Mouse (Mus musculus) 3T3-L1 (cell line): ENCODE data around the gene Vkorc1l1.

ENCODE experiments used
- DNase-seq: peaks from one replicate; pipeline ENCODE4 v3.0.0-alpha.2; 2015; ENCODE audit warnings: low read depth, low spot score

The Vkorc1l1 gene

GRCm38 (mm10) chr5:129942073-129942939, 536 bp downstream of the Vkorc1l1 start:
- peak; percentile 46 for DNase-seq

DNA sequence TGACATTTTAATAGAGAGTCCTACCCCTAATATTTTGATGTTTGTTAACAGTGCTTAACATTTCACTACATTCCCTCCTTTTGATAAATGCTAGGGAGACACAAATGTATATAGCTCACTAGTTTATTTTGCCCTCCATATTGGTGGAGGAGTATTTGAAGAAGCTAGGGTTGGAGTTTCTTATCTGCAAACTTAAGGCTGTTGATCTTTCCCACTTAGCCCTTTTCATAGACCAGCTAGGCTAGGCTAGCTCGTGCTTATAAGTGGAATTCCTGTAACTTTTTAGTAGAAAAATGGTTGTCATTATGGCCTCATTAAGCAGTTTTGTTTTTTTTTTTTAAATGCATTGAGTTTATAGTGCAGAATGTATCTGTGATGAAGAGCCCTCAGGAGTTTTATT, 1.6 kb downstream of the Vkorc1l1 start:
- DNase-seq: no peak

DNA sequence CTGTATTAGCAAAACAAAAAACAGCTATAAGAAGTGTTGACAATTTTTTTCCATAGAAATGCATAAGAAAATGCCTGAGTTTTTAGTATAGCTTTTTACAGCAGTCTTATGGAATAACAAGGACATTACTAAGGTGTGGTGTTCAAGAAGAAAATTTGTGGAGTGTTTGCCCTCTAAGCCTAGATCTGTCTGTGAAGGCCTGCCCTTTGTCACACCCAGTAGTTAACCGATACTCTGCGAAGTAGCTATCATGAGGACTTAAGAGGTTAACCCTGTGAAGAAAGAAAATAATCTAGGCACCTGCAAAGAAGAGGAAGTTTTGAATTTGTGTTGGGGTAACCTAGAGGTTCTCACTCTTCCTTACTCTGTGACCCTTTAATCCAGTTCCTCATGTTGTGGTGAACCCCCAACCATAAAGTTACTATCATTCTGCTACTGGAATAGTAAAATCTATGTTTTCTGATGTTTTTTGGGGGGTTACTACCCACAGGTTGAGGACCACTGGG, 5.8 kb downstream of the Vkorc1l1 start:
- no peak for DNase-seq

GRCm38 (mm10) chr5:129952143-129952542, 10.4 kb downstream of the Vkorc1l1 start:
- DNase-seq: no peak

- peak; percentile 37 for DNase-seq
These were observed 12.9 kb downstream of the Vkorc1l1 start for GRCm38 (mm10) chr5:129954473-129955254.

DNA sequence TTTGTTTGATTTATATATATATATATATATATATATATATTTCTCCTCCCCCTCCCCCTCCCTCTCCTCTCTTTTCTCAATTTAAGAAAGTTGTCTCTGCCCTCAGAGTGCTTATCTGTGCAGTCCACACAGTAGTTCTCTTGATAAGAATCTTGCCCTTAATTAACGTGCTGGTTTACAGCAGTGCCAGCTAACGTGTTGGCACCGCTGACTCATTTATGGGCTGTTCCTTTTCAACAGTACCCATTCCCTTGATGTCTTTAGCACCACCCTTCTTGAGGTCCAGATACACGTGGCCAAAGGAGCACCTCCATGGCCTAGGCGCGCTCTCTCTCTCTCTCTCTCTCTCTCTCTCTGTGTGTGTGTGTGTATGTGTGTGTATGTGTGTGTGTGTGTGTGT, 14.0 kb downstream of the Vkorc1l1 start:
- no peak for DNase-seq

DNA sequence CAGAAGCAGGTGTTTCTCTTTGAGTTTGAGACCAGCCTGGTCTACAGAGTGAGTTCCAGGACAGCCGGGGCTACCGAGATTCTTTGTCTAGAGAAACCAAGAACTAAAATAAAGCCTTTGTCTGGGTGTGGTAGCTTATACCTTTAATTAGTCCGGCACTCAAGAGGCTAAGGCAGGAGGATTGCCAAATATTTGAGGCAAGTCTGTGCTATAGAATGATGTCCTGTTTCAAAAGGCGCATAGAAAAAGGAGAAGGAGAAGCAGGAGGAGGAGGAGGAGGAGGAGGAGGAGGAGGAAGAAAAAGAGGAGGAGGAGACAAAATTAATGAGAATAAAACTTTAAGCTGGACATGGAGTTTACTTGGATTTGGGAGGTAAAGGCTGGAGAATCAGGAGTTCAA, 21.5 kb downstream of the Vkorc1l1 start:
- DNase-seq: no peak

DNA sequence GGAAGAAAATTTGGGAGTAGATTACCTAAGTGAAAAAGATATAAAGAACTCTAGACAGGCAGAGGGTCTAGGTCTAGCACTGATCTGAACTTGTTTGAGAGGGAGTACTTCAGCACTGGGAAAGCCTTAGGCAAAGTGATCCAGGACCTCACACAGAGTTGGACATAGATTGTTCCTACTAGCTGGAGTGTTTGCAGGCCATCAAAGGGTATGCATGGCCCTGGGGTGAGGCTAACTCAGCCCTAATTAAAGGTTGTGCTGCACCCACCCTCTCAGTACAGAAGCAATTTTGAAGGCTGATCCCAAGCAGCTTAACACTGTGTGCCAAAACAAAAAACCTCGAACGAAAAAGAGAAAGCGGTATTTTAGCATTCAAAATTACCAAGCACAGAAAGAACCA, 24.7 kb downstream of the Vkorc1l1 start:
- no peak for DNase-seq

GRCm38 (mm10) chr5:129968417-129968816, 26.6 kb downstream of the Vkorc1l1 start:
- no peak for DNase-seq

DNA sequence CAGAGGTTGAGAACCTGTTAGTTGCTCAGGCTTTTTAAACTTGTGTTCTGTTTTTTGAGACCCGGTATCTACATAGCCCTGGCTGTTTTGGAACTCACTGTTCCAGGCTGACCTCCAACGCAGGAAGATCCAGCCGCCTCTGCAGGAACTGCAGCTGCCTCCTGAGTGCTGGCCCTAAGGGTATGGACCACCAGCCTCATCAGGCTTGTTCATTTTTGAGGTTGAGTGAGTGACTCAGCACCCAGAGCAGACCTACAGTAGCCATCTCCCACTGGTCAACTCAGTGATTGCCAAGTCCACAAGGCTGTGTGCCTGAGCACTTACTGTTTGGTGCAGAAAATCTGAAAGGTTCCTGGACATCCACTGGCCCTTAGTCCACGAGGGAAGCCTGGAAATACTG, 29.7 kb downstream of the Vkorc1l1 start:
- peak; percentile 60 for DNase-seq

- DNase-seq: no peak
These were observed 32.6 kb downstream of the Vkorc1l1 start for GRCm38 (mm10) chr5:129974354-129974753.

GRCm38 (mm10) chr5:129974866-129975311, 33.1 kb downstream of the Vkorc1l1 start:
- DNase-seq: peak; percentile 15

GRCm38 (mm10) chr5:129977768-129978167, 36.0 kb downstream of the Vkorc1l1 start:
- DNase-seq: no peak

DNA sequence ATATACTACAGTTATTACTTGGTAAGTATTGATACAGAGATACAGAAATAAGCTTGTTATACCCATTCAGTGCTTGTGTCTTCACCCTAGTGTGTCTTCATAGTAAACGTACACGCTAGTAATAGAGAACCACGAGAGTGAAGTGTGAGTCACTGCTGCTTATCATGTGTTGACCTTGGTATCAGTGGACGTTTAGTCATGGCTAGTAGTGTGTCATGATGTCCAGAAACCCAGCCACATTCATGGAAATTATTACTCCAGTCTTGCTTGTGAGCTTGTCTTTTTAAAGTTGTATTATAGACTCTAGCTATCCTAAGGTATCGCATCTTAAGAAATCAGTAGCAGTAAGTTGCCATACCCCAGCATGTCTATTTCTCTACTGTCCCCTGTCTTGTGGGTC, 36.8 kb downstream of the Vkorc1l1 start:
- peak; percentile 68 for DNase-seq

- no peak for DNase-seq
These were observed 38.4 kb downstream of the Vkorc1l1 start for GRCm38 (mm10) chr5:129980216-129980615.

- no peak for DNase-seq
These were observed 47.6 kb downstream of the Vkorc1l1 start for GRCm38 (mm10) chr5:129989376-129989775.

GRCm38 (mm10) chr5:129991898-129992297, 50.1 kb downstream of the Vkorc1l1 start:
- no peak for DNase-seq

- no peak for DNase-seq
These were observed 51.6 kb downstream of the Vkorc1l1 start for GRCm38 (mm10) chr5:129993374-129993773.

GRCm38 (mm10) chr5:129994989-129995388, 53.2 kb downstream of the Vkorc1l1 start:
- DNase-seq: no peak

- peak; percentile 40 for DNase-seq
These were observed 55.9 kb downstream of the Vkorc1l1 start for GRCm38 (mm10) chr5:129997700-129998099.

GRCm38 (mm10) chr5:129999097-129999496, 57.3 kb downstream of the Vkorc1l1 start:
- peak; percentile 86 for DNase-seq

GRCm38 (mm10) chr5:130000735-130001134, 59.0 kb downstream of the Vkorc1l1 start:
- DNase-seq: no peak
